Mouse (Mus musculus) activated CD4-positive, CD25-positive, alpha-beta regulatory T cell, adult 4 months (primary cell): ENCODE data around the gene Acss2. TPM values are rescaled to one million over a fixed set of nuclear protein-coding genes. Genes with fewer than 3 reads are reported as not detected.

ENCODE experiments used
- ATAC-seq: one replicate; pipeline ENCODE4 v1.8.0; 2017
- polyA plus RNA-seq, 2 experiments: library from polyadenylated mRNA; unstranded; fragments of 100-300 nt; shearing (Covaris generic); gene quantifications; one replicate each; pipeline ENCODE4 v1.2.1; 2017

The Acss2 gene
- polyA plus RNA-seq, 2 experiments from 2014 or later = 13.9 to 16.4 TPM

GRCm38 (mm10) chr2:155630153-155630552, 112.4 kb downstream of the Acss2 start:
- no peak for ATAC-seq

GRCm38 (mm10) chr2:155630590-155631416, 113.1 kb downstream of the Acss2 start:
- ATAC-seq = no peak

- no peak for ATAC-seq
Observed at GRCm38 (mm10) chr2:155632138-155632936, 114.6 kb downstream of the Acss2 start.

- no peak for ATAC-seq
Observed at GRCm38 (mm10) chr2:155633121-155633520, 115.4 kb downstream of the Acss2 start.

GRCm38 (mm10) chr2:155633731-155634130, 116.0 kb downstream of the Acss2 start:
- ATAC-seq = no peak

- ATAC-seq = no peak
Observed at GRCm38 (mm10) chr2:155634562-155634961, 116.8 kb downstream of the Acss2 start.

Other genes starting within 250 kb of the Acss2 start
- gene Map1lc3a, start 241.7 kb upstream of the Acss2 start, polyA plus RNA-seq = 1 to 10 TPM; 1.4 to 2.3 TPM
- gene Pigu, start 160.5 kb upstream of the Acss2 start, polyA plus RNA-seq = 10 to 100 TPM; 33.8 to 34.1 TPM
- 1 to 10 TPM in 1 of 2 experiments, under 1 TPM in 1; 0.78 to 1.7 TPM for gene Trp53inp2, start 136.9 kb upstream of the Acss2 start, polyA plus RNA-seq
- gene Ncoa6, start 44.1 kb upstream of the Acss2 start, polyA plus RNA-seq = 10 to 100 TPM; 13.0 to 13.8 TPM
- 1 to 10 TPM; 4.6 to 8.2 TPM for gene Ggt7, start 289 bp downstream of the Acss2 start, polyA plus RNA-seq
- 10 to 100 TPM; 13.8 to 15.7 TPM for gene Gss, start 74.9 kb downstream of the Acss2 start, polyA plus RNA-seq
- not detected for gene Myh7b, start 93.3 kb downstream of the Acss2 start, polyA plus RNA-seq
- 10 to 100 TPM; 55.4 to 66.2 TPM for gene Trpc4ap, start 174.4 kb downstream of the Acss2 start, polyA plus RNA-seq
- gene Edem2, start 211.5 kb downstream of the Acss2 start, polyA plus RNA-seq = 10 to 100 TPM; 39.9 to 45.0 TPM
- gene Gm17581, start 217.9 kb downstream of the Acss2 start, polyA plus RNA-seq = not detected
- not detected for gene Procr, start 233.2 kb downstream of the Acss2 start, polyA plus RNA-seq